Mouse (Mus musculus): ENCODE results near the gene Gabrd.
A peak's percentile ranks its signal among the peaks of the same experiment; 100 is the strongest.

Gene Gabrd

GRCm38 (mm10) chr4:155383326-155383725 lies 14.6 kb downstream of the Gabrd start:
- DNase-seq (ENCODE audit: low read depth, low spot score) = no peak

- no peak for DNase-seq (ENCODE audit: low read depth, low spot score)
These were observed 15.2 kb downstream of the Gabrd start for GRCm38 (mm10) chr4:155382752-155383151.

GRCm38 (mm10) chr4:155381974-155382373 lies 15.9 kb downstream of the Gabrd start:
- DNase-seq (ENCODE audit: low read depth, low spot score) = no peak

- DNase-seq (ENCODE audit: low read depth, low spot score) = no peak
These were observed 25.8 kb downstream of the Gabrd start for GRCm38 (mm10) chr4:155371797-155372735.

GRCm38 (mm10) chr4:155370737-155371715 lies 26.9 kb downstream of the Gabrd start:
- no peak for DNase-seq (ENCODE audit: low read depth, low spot score)

- DNase-seq (ENCODE audit: low read depth, low spot score) = peak; percentile 77
These were observed 29.2 kb downstream of the Gabrd start for GRCm38 (mm10) chr4:155368684-155369083.

- no peak for DNase-seq (ENCODE audit: low read depth, low spot score)
These were observed 30.2 kb downstream of the Gabrd start for GRCm38 (mm10) chr4:155367739-155368138.

- DNase-seq (ENCODE audit: low read depth, low spot score) = no peak
These were observed 31.1 kb downstream of the Gabrd start for GRCm38 (mm10) chr4:155366784-155367183.

GRCm38 (mm10) chr4:155362443-155362842 lies 35.5 kb downstream of the Gabrd start:
- no peak for DNase-seq (ENCODE audit: low read depth, low spot score)

GRCm38 (mm10) chr4:155361303-155361791 lies 36.6 kb downstream of the Gabrd start, which contains the start of gene Prkcz:
Gene Prkcz (minus strand): TSS chr4:155361361.
- peak; percentile 92 for DNase-seq (ENCODE audit: low read depth, low spot score)

- peak; percentile 38 for DNase-seq (ENCODE audit: low read depth, low spot score)
These were observed 37.1 kb downstream of the Gabrd start for GRCm38 (mm10) chr4:155360856-155361255.

GRCm38 (mm10) chr4:155359560-155360464 lies 38.1 kb downstream of the Gabrd start:
- DNase-seq (ENCODE audit: low read depth, low spot score) = peak; percentile 37

- peak; percentile 51 for DNase-seq (ENCODE audit: low read depth, low spot score)
These were observed 40.3 kb downstream of the Gabrd start for GRCm38 (mm10) chr4:155357601-155358000.

- DNase-seq (ENCODE audit: low read depth, low spot score) = no peak
These were observed 41.6 kb downstream of the Gabrd start for GRCm38 (mm10) chr4:155356354-155356753.

GRCm38 (mm10) chr4:155354546-155354945 lies 43.4 kb downstream of the Gabrd start:
- no peak for DNase-seq (ENCODE audit: low read depth, low spot score)

GRCm38 (mm10) chr4:155354035-155354434 lies 43.9 kb downstream of the Gabrd start:
- DNase-seq (ENCODE audit: low read depth, low spot score) = no peak

GRCm38 (mm10) chr4:155352581-155352980 lies 45.3 kb downstream of the Gabrd start:
- DNase-seq (ENCODE audit: low read depth, low spot score) = no peak

- DNase-seq (ENCODE audit: low read depth, low spot score) = no peak
These were observed 51.6 kb downstream of the Gabrd start for GRCm38 (mm10) chr4:155346350-155346749.

- peak; percentile 28 for DNase-seq (ENCODE audit: low read depth, low spot score)
These were observed 52.3 kb downstream of the Gabrd start for GRCm38 (mm10) chr4:155345608-155345953.

GRCm38 (mm10) chr4:155344716-155345607 lies 53.0 kb downstream of the Gabrd start:
- DNase-seq (ENCODE audit: low read depth, low spot score) = peak; percentile 23
